Mouse (Mus musculus): ENCODE results near the gene Slc2a12. TPM values are rescaled to one million over a fixed set of nuclear protein-coding genes. Genes with fewer than 3 reads are reported as not detected.

The Slc2a12 gene
- polyA plus RNA-seq, 1 experiment from 2014 or later: 1.2 TPM

Small RNAs within 50 kb of the gene (microRNA-seq; reads per million reads assigned to microRNA genes)
- 4.4 reads per million, percentile 7 among the genes with 10 or more reads in this experiment for gene Mir7663

Other genes starting within 250 kb of the Slc2a12 start
- 73.3 and 78.9 TPM in 2 replicates for gene Tbpl1, start 86.9 kb downstream of the Slc2a12 start, polyA plus RNA-seq (2016; fragmentation: Nextera tagmentation; extraction: Ambion mirVana)
- 0.71 and 2.7 TPM in 2 replicates for gene Tcf21, start 175.2 kb downstream of the Slc2a12 start, polyA plus RNA-seq (2016; fragmentation: Nextera tagmentation; extraction: Ambion mirVana)